Mouse (Mus musculus): ENCODE measurements around the gene Atp5g1. TPM values are rescaled to one million over a fixed set of nuclear protein-coding genes. Genes with fewer than 3 reads are reported as not detected.

Gene Atp5g1
- polyA plus RNA-seq, 1 experiment from 2014 or later, result 39.0 TPM

DNA sequence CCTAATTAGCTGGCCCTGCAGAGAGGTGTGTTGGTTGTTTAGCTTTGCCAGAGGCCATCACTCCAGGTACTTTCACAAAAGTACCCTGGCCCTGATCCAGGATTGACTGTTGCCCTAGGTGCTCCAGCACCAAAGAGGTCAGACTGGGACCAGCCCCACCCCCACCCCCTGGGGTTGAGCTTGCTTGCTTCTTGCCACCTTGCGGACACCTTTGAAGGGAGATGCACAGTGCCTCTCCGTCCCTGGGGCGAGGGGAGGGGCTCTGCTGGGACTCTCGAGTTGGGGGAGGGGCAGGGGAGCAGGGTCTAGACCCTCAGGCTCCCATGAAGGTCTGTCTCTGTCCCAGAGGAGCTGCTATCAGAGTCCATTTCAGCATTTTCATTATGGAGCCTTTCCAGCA, 25.5 kb downstream of the Atp5g1 start:
- WGBS (ENCODE audit: missing documents), result 93% methylated on average over 4 of the region's 4 CpGs
- Histone ChIP-seq H3K79me2 (ENCODE audit: inconsistent target) (peaks cover 18% of the 10 kb centered on the region; the same call in 1 of the 2 replicates), H3K4me3 (ENCODE audit: inconsistent target) (no peak overlapping the region), H3K27ac (no peak overlapping the region), H3K36me3 (ENCODE audit: inconsistent target) (peaks cover 66% of the 10 kb centered on the region)

- WGBS (ENCODE audit: missing documents), result 90% methylated on average over 4 of the region's 4 CpGs
- Histone ChIP-seq H3K4me3 (ENCODE audit: inconsistent target) (no peak overlapping the region), H3K79me2 (ENCODE audit: inconsistent target) (peaks cover 3% of the 10 kb centered on the region; the same call in 1 of the 2 replicates), H3K27ac (no peak overlapping the region), H3K36me3 (ENCODE audit: inconsistent target) (peaks cover 63% of the 10 kb centered on the region)
These were observed 27.7 kb downstream of the Atp5g1 start for GRCm38 (mm10) chr11:96047469-96048373.

- Histone ChIP-seq H3K4me3 (ENCODE audit: inconsistent target) (no peak overlapping the region), H3K79me2 (ENCODE audit: inconsistent target) (no peaks in the 10 kb centered on the region), H3K27ac (no peak overlapping the region), H3K36me3 (ENCODE audit: inconsistent target) (peaks cover 62% of the 10 kb centered on the region)
- 90% methylated on average over 2 of the region's 2 CpGs for WGBS (ENCODE audit: missing documents)
These were observed 28.7 kb downstream of the Atp5g1 start for GRCm38 (mm10) chr11:96046793-96047192.

GRCm38 (mm10) chr11:96046028-96046427, 29.4 kb downstream of the Atp5g1 start:
- WGBS (ENCODE audit: missing documents), result 68% methylated on average over 5 of the region's 8 CpGs
- Histone ChIP-seq H3K27ac (no peak overlapping the region), H3K4me3 (ENCODE audit: inconsistent target) (no peak overlapping the region), H3K36me3 (ENCODE audit: inconsistent target) (peaks cover 58% of the 10 kb centered on the region), H3K79me2 (ENCODE audit: inconsistent target) (no peaks in the 10 kb centered on the region)

DNA sequence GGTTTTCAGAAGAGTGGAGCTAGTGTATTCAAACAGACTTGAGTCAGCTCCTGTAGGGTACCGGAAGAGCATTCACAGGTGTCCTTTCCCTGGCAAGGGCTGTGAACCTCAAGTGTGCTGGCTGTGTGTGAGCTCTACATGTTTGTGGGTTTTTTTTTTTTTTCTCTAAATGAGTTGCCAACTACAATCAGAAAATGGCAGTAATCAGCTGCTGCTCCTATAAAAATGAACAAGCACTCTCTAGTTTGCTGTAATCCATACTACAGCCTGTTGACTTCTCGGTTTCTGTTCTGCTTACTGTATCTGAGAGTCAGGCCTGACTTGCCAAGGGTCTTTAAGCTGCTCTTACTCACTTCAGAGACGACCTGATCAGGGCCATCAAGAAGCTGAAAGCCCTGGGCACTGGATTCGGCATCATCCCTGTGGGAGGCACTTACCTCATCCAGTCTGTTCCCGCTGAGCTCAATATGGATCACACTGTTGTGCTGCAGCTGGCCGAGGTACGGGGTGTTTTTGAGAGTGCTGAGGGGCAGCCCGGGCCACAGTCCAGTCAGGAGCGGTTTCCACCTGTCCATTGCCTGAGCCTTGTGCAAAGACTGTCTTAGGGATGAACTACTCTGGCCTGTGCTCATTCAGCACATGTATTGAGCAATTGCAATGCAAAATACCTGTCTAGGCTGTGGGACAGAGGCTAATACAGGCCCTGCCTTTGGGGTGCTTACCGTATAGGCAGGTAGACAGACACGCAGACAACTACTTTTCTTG, 30.5 kb downstream of the Atp5g1 start:
- no peak overlapping the region for H3K4me3 ChIP-seq (ENCODE audit: inconsistent target)
- WGBS (ENCODE audit: missing documents), result 90% methylated on average over 11 of the region's 11 CpGs
- H3K36me3 ChIP-seq (ENCODE audit: inconsistent target), result peaks cover 55% of the 10 kb centered on the region
- no peak overlapping the region for H3K27ac ChIP-seq
- no peaks in the 10 kb centered on the region for H3K79me2 ChIP-seq (ENCODE audit: inconsistent target)

DNA sequence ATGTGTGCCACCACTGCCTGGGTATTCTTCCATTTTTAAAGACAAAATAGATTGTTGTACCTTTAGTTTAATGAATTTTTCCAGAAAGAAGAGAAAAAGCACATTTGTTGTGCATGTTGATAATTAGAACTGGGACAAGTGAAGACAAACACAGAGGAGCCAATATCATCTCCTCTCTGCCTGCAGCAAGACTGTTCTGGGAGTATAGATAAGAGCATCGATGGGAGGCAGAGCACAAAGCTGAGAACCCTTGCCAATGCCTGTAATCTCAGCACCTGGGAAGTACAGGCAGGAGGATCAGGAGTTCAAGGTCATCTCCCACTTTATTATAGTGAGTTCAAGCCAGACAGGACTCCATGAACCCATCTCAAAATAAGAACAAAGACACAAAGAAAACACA, 36.9 kb downstream of the Atp5g1 start:
- Histone ChIP-seq H3K79me2 (ENCODE audit: inconsistent target) (peaks cover 24% of the 10 kb centered on the region), H3K36me3 (ENCODE audit: inconsistent target) (peaks cover 42% of the 10 kb centered on the region), H3K27ac (no peak overlapping the region), H3K4me3 (ENCODE audit: inconsistent target) (no peak overlapping the region)
- WGBS (ENCODE audit: missing documents), result 93% methylated on average over 1 of the region's 1 CpGs

DNA sequence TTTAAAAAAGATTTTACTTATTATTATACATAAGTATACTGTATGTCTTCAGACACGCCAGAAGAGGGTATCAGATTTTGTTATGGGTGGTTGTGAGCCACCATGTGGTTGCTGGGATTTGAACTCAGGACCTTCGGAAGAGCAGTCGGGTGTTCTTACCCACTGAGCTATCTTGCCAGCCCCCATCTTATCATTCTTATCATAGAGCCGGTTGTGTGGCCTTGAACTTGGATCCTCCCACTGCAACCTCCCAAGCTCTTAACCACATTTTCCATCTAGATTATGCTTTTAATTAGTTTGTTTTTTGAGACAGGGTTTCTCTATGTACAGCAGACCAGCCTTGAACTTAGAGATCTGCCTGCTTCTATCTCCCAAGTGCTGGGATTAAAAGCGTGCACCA, 38.0 kb downstream of the Atp5g1 start:
- H3K4me3 ChIP-seq (ENCODE audit: inconsistent target), result no peak overlapping the region
- peaks cover 24% of the 10 kb centered on the region for H3K79me2 ChIP-seq (ENCODE audit: inconsistent target)
- H3K27ac ChIP-seq, result no peak overlapping the region
- WGBS (ENCODE audit: missing documents), result 93% methylated on average over 4 of the region's 5 CpGs
- peaks cover 35% of the 10 kb centered on the region for H3K36me3 ChIP-seq (ENCODE audit: inconsistent target)

GRCm38 (mm10) chr11:96035133-96035532, 40.3 kb downstream of the Atp5g1 start:
- 12% methylated on average over 6 of the region's 6 CpGs for WGBS (ENCODE audit: missing documents)
- H3K4me3 ChIP-seq (ENCODE audit: inconsistent target), result peak overlapping the region; percentile 98
- peaks cover 19% of the 10 kb centered on the region for H3K36me3 ChIP-seq (ENCODE audit: inconsistent target)
- peaks cover 24% of the 10 kb centered on the region for H3K79me2 ChIP-seq (ENCODE audit: inconsistent target)
- H3K27ac ChIP-seq, result peak overlapping the region; percentile 28; the same call in 1 of the 2 replicates

DNA sequence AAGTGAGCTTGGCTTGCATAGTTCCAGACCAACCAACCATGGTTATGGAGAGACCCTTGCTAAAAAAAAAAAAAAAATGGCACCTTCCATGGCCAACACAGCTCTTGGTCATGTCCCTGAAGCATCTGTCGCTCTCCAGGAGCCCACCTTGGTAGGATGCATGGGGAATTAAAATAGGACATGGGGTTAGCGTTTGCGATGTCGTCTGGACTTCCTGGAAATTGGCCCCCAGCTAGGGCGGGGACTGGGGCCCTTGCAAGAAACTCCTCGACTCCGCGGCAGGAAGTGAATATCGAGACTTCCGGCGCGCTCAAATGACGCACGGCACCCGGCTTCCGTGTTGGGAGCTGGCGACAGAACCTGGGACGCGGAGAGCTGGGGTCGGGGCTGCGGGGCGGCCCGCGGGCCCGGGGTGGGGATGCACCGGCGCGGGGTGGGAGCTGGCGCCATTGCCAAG, 40.8 kb downstream of the Atp5g1 start, which contains the start of gene Snf8:
Snf8 (plus strand) TSS at position 290 of the 457 bp plus-strand sequence.
- peaks cover 18% of the 10 kb centered on the region for H3K36me3 ChIP-seq (ENCODE audit: inconsistent target)
- H3K27ac ChIP-seq, result peak within 1 kb of the TSS; percentile 43
- under 1% methylated on average over 29 of the region's 29 CpGs for WGBS (ENCODE audit: missing documents)
- H3K4me3 ChIP-seq (ENCODE audit: inconsistent target), result peak within 1 kb of the TSS; percentile 98
- H3K79me2 ChIP-seq (ENCODE audit: inconsistent target), result peaks cover 24% of the 10 kb centered on the region

DNA sequence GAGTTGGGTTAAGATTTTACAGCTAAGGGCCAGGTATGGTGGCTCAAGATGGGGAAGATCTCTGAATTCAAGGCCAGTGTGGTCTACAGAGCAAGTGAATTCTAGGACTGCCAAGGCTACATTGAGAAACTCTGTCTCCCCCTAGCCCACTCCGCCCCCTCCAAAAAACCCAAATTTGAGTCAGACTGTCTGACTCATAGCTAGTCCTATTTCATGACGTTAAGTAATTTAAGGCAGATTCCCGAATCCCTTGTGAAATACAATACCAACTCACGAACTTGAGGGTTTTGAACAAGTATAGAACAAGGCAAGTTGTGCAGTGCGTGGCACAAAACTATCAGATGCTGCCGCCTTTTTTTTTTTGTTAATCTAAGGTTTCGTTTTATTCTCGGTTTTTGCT, 41.4 kb downstream of the Atp5g1 start:
- peak overlapping the region; percentile 98 for H3K4me3 ChIP-seq (ENCODE audit: inconsistent target)
- WGBS (ENCODE audit: missing documents), result 34% methylated on average over 8 of the region's 8 CpGs
- no peak overlapping the region for H3K27ac ChIP-seq
- peaks cover 24% of the 10 kb centered on the region for H3K79me2 ChIP-seq (ENCODE audit: inconsistent target)
- peaks cover 15% of the 10 kb centered on the region for H3K36me3 ChIP-seq (ENCODE audit: inconsistent target)

GRCm38 (mm10) chr11:96033264-96033663, 42.2 kb downstream of the Atp5g1 start:
- Histone ChIP-seq H3K36me3 (ENCODE audit: inconsistent target) (peaks cover 8% of the 10 kb centered on the region; the same call in 1 of the 2 replicates), H3K27ac (no peak overlapping the region), H3K4me3 (ENCODE audit: inconsistent target) (no peak overlapping the region), H3K79me2 (ENCODE audit: inconsistent target) (peaks cover 24% of the 10 kb centered on the region)
- WGBS (ENCODE audit: missing documents), result no CpG with 5 or more reads among the region's 3 CpGs

GRCm38 (mm10) chr11:96031701-96032100, 43.8 kb downstream of the Atp5g1 start:
- 86% methylated on average over 2 of the region's 2 CpGs for WGBS (ENCODE audit: missing documents)
- Histone ChIP-seq H3K4me3 (ENCODE audit: inconsistent target) (no peak overlapping the region), H3K27ac (no peak overlapping the region), H3K36me3 (ENCODE audit: inconsistent target) (0 out of 2 replicates have a peak, but pooled peaks cover 2% of the 10 kb centered on the region), H3K79me2 (ENCODE audit: inconsistent target) (peaks cover 19% of the 10 kb centered on the region)

DNA sequence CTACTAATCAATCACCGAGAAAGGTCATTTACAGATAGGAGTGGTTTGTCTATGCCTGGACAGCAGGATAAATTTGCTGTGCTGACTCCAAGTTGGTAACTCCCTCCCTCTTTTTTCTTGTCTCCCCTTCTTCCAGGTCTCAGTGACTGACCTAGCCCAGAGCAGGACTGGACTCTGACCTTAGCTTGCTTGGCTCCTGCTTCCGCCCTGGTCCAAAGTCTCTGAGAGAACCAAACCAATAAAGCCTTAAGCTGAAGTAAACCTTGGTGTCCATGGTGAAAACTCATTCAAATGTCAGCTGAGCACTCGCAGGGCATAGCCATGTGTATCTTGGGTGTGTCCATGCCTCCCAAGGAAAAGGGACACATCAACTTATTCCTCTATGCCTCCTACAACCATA, 44.9 kb downstream of the Atp5g1 start:
- Histone ChIP-seq H3K4me3 (ENCODE audit: inconsistent target) (no peak overlapping the region), H3K36me3 (ENCODE audit: inconsistent target) (no peaks in the 10 kb centered on the region), H3K27ac (no peak overlapping the region), H3K79me2 (ENCODE audit: inconsistent target) (peaks cover 7% of the 10 kb centered on the region)
- WGBS (ENCODE audit: missing documents), result 100% methylated on average over 2 of the region's 3 CpGs

- WGBS (ENCODE audit: missing documents), result 57% methylated on average over 5 of the region's 5 CpGs
These were observed 47.3 kb downstream of the Atp5g1 start for GRCm38 (mm10) chr11:96028130-96028529.

DNA sequence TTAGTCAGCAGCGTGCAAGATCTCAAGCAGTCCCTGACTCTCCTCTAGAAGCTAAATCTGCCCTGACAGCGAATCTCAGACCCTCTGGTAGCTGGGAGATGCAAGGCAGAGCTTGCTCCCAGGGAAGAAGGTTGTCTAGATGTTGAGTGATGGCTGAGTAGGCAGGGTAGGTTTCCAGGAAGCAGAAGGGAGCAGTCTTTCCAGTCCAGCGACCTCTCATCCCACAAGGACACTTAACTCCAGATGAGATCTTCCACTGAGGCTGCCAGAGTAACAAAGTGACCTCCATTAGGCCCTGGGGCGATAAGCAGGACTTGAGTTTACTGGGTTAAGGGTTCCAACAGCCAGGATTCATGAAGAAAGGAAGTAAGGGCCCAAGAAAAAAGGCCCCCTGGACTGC, 54.8 kb downstream of the Atp5g1 start:
- Histone ChIP-seq H3K36me3 (ENCODE audit: inconsistent target) (no peaks in the 10 kb centered on the region), H3K79me2 (ENCODE audit: inconsistent target) (no peaks in the 10 kb centered on the region), H3K4me3 (ENCODE audit: inconsistent target) (no peak overlapping the region), H3K27ac (no peak overlapping the region)
- WGBS (ENCODE audit: missing documents), result 68% methylated on average over 4 of the region's 4 CpGs

More at GRCm38 (mm10) chr11:96028130-96028529, 47.3 kb downstream of the Atp5g1 start:
- H3K36me3 ChIP-seq (ENCODE audit: inconsistent target), result no peaks in the 10 kb centered on the region
- no peak overlapping the region for H3K4me3 ChIP-seq (ENCODE audit: inconsistent target)
- H3K27ac ChIP-seq, result no peak overlapping the region
- H3K79me2 ChIP-seq (ENCODE audit: inconsistent target), result no peaks in the 10 kb centered on the region
